Mouse (Mus musculus): Measurements from ENCODE around the gene Wbp4.
"Not testable (repeated sequence)": the region's sequence is repeated elsewhere in the genome, so short reads cannot be mapped to it uniquely, and the experiment has no call there.

Gene Wbp4

DNA sequence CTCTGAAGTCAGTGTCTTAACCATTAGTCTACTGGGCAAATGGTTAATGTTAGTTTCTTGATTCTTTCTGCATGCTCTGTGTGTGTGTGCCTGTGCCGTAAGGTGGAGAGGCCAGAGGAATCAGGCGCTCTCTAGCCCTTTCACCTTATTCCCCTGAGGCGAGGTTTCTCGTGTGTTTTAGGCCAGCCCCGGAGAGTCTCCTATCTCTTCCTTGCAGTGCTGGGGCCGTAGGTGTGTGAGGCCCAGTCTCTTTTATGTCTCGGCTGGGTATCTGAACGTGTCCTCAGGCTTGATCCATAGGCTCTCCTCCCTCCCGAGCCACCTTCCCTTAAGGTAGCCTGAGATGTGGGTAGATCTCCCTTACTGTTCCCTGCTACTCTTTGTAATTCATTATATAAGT lies 24.9 kb upstream of the Wbp4 start:
- no peak for DNase-seq

GRCm38 (mm10) chr14:79504246-79505006 lies 23.1 kb upstream of the Wbp4 start:
- DNase-seq = no peak

GRCm38 (mm10) chr14:79503371-79504075 lies 22.2 kb upstream of the Wbp4 start:
- no peak for DNase-seq

DNA sequence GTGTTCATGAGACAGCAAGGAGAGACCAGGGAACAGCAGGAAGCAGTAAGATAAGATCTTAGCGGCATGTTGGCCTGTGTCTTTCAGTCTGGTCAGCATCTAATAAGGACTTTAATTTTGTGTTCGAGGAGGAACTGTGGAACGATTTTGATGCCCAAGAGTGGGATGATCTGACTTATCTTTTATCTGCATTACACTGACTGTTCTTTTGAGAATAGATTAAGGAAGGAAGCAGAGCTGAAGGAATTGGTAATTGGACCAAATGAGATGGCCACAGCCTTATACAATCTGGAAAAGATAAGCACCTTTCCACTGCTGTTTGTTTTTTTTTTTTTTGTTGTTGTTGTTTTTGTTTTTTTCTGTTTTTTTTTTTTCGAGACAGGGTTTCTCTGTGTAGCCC lies 19.4 kb upstream of the Wbp4 start:
- DNase-seq = no peak

GRCm38 (mm10) chr14:79499326-79499725 lies 18.0 kb upstream of the Wbp4 start:
- no peak for DNase-seq

DNA sequence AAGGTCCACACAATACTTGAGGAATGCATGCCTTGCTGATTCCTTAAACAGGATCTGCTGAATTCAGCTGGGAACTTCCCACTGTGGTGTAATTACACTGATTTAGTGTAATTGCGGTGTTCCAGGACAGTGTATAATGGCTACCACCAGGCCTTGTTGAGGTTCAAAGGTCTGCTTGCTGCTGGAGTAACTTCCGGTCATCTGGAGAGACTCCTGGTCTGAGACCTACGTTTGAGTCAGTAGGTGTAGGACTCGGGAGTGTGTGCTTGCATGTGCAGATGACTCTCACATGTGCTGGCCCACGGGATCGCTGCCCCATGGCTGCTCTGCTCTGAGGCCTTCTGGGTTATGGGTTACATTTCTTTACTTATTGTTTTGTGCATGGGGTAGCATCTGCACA lies 13.0 kb upstream of the Wbp4 start:
- DNase-seq = no peak

DNA sequence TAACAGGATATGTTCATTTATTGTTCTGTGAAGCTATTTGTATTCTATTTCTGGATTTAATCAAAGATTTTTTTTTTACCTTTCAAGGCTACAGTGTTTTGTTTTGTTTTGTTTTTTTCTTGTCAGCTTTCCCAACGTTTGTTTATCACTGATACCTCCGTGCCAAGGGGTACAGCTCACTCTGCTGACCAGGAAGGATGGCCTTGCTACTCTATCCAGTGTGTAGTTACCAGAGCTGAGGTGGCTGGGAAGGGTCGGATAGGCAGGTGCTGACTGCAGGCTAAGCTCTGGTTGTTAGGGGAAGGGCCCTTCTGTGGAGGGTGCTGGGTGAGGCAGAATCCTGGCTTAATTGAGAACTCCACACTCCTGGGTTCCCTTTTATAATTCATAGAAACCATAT lies 8.9 kb upstream of the Wbp4 start:
- DNase-seq = no peak

DNA sequence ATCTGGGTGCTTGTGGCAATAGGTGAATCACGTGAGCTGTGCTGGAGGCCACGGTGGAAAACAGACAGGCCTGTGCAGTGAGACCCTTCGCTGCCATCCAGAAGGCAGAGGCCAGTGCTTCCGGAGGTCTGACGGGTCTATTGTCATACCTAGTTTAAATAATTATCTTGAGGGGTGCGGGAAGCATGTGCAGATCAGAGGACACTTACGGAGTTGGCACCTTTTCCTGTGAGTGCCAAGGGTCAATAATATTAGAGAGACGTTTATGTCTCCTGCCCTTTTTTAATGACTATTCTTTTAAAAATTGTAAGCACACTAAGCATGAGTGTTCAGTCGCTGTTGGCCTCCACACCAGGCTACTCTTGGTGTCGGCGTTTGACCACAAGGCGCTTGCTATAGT lies 7.8 kb upstream of the Wbp4 start:
- no peak for DNase-seq

DNA sequence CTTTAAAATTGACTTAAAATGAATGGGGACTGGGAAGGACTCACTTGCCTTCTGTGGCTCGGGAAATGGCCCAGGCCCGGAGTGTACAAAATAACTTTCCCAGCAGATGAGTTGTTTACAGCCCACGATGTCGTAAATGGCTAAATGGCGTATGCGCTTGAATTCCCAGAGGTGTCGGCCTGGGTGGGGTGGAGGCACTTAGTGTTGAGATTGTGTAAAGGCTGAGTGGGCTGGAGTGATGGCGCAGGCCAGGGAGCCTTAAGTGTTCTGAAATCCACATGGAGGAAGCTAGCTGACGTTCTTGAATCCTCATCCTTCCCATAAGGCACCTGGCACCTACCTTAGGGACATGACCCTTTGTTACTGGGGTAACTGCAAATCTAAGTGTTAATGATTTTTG lies 7.2 kb upstream of the Wbp4 start:
- DNase-seq = no peak

- DNase-seq = peak; percentile 35
Measured at GRCm38 (mm10) chr14:79486993-79487731, 5.8 kb upstream of the Wbp4 start.

DNA sequence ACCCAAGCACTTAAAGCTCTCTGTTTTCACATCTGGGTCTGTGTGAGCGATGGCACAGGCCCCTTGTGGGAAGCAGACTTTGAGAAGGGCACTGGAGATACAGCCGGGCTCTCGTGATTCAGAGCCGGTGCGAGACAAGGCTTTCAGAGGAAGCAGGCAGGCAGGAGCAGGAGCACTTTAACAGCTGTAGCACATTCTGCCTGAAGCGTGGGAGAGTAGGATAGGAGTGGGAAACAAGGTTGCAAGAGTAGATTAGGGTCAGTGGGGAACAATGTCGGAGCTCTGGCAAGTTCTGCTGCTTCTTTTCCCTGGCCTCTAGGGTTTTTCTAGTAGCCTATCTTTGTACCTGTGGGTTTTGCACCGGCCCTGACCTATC lies 5.3 kb upstream of the Wbp4 start:
- no peak for DNase-seq

DNA sequence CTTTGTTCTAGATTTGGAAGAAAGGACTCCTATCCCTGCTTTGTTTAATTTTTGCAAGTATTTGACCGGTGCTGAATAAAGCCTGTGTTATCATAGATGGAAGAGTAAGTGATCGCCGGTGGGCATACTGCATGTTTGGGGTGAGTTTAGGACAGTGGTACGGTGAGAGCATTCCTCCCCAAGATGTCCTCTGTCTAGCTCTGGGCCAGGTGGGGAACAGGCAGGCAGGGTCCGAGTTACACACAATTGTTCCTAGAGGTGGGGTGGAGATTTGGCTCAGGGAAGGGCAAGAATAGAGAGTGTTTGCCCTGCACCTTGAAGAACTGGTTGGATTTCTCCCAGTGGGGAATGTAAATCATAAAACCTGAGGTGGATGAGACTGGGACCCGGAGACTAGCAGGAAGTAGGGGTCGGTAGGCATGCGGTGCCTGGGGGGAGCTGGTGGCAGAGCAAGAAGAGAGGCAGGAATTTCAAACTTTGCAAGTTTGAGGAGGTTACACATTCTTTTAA lies 2.3 kb upstream of the Wbp4 start:
- no peak for DNase-seq

GRCm38 (mm10) chr14:79482747-79483355 lies 1.5 kb upstream of the Wbp4 start:
- no peak for DNase-seq

- no peak for DNase-seq
Measured at GRCm38 (mm10) chr14:79482251-79482661, 936 bp upstream of the Wbp4 start.

- peak; percentile 98 for DNase-seq
Measured at GRCm38 (mm10) chr14:79480624-79481338, 539 bp downstream of the Wbp4 start, which contains the start of gene Elf1. Elf1 (plus strand) TSS chr14:79481194.

GRCm38 (mm10) chr14:79473384-79473783 lies 7.9 kb downstream of the Wbp4 start:
- no peak for DNase-seq

- peak; percentile 39 for DNase-seq
Measured at GRCm38 (mm10) chr14:79467621-79468020, 13.7 kb downstream of the Wbp4 start.

DNA sequence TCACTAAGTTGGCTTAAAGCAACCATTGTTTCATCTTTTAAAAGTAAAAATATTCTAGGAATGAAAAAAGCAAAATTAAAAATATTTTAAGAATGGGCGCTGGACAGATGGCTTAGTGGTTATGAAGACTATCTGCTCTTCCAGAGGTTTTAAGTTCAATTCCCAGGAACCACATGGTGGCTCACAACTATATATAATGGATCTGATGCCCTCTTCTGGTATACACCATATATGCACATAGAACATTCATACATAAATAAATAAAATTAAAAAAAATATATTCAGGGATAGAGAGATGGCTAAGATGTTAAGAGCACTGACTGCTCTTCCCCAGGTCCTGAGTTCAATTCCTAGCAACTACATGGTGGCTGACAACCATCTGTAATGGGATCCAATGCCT lies 15.7 kb downstream of the Wbp4 start:
- DNase-seq = no peak

- DNase-seq = no peak
Measured at GRCm38 (mm10) chr14:79460988-79461387, 20.3 kb downstream of the Wbp4 start.

DNA sequence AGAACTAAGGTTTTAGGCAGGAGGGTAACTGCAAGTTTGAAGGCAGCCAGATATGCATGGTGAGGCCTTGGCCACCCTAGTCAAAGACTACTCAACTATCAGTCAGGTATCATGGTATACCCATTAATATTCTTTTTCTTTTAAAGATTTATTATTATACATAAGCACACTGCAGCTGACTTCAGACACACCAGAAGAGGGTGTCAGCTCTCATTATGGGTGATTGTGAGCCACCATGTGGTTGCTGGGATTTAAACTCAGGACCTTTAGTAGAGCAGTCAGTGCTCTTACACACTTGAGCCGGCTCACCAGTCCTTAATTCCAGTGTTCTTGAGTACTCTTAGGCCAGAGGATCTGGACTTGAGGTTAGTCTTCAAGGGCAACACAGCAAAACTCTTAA lies 20.9 kb downstream of the Wbp4 start:
- DNase-seq = no peak

- not testable (repeated sequence) for DNase-seq
Measured at GRCm38 (mm10) chr14:79452591-79452934, 28.8 kb downstream of the Wbp4 start.

All from right cerebral cortex, postnatal 25 days (tissue).